Mouse (Mus musculus): ENCODE results near the gene Slc7a11. TPM values are rescaled to one million over a fixed set of nuclear protein-coding genes. Genes with fewer than 3 reads are reported as not detected.
"Not testable (repeated sequence)": the region's sequence is repeated elsewhere in the genome, so short reads cannot be mapped to it uniquely, and the experiment has no call there.

The Slc7a11 gene
- polyA plus RNA-seq, 1 experiment from 2014 or later = 0.29 TPM

GRCm38 (mm10) chr3:50439429-50439828 lies 4.0 kb downstream of the Slc7a11 start:
- 88% methylated on average over 5 of the region's 5 CpGs for WGBS

DNA sequence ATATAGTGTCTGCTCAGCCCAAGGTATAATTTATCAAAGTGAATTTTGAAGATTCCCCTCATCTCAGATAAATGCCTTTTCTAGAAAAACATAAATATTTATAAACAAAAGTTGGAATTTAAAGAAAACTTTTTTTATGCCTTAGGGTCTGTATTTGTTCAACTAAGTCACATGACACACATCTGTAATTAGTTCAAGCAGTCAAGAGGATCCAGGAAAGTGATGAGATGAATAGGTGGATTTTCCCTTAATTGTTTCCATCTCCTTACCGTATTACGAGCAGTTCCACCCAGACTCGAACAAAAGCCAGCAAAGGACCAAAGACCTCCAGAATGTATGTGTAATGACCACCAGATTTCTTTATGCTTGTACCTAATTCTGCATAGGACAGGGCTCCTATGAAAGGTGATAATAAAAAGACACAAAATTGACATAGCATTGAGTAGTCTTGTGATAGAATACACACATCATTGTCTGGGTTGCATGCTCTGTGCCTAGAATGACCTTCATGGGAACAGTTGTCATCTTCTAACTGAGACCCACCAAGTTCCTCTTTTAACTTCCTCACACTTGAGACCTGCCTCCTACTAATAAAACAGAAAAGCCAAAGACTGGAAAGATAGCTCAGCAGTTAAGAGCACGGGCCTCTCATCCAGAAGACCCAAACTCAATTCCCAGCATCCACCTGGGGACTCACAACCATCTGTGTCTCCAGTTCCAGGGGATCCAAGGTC lies 4.7 kb downstream of the Slc7a11 start:
- H3K27ac ChIP-seq = no peak overlapping the region
- WGBS = 69% methylated on average over 4 of the region's 4 CpGs
- no peaks in the 10 kb centered on the region for H3K36me3 ChIP-seq
- no peak overlapping the region for H3K9ac ChIP-seq
- no peaks in the 10 kb centered on the region for H3K9me3 ChIP-seq (replicated peaks)
- no peak overlapping the region for H3K4me2 ChIP-seq
- no peak for ATAC-seq (replicated peaks; ENCODE audit: low FRiP score)
- H3K27me3 ChIP-seq = no peaks in the 10 kb centered on the region
- H3K4me3 ChIP-seq (replicated peaks) = no peak overlapping the region
- 0 out of 2 replicates have a peak, but pooled peaks cover 12% of the 10 kb centered on the region for H3K4me1 ChIP-seq

More at GRCm38 (mm10) chr3:50439429-50439828, 4.0 kb downstream of the Slc7a11 start:
- H3K27me3 ChIP-seq = no peaks in the 10 kb centered on the region
- no peak for ATAC-seq (replicated peaks; ENCODE audit: low FRiP score)
- no peaks in the 10 kb centered on the region for H3K9me3 ChIP-seq (replicated peaks)
- no peaks in the 10 kb centered on the region for H3K36me3 ChIP-seq
- no peak overlapping the region for H3K4me3 ChIP-seq (replicated peaks)
- no peak overlapping the region for H3K9ac ChIP-seq
- H3K27ac ChIP-seq = no peak overlapping the region
- H3K4me2 ChIP-seq = no peak overlapping the region
- H3K4me1 ChIP-seq = 0 out of 2 replicates have a peak, but pooled peaks cover 7% of the 10 kb centered on the region

GRCm38 (mm10) chr3:50438081-50438480 lies 5.3 kb downstream of the Slc7a11 start:
- H3K9me3 ChIP-seq (replicated peaks); H3K9ac ChIP-seq; H3K36me3 ChIP-seq; H3K27me3 ChIP-seq; H3K4me2 ChIP-seq; H3K27ac ChIP-seq; H3K4me3 ChIP-seq (replicated peaks); ATAC-seq (replicated peaks; ENCODE audit: low FRiP score): not testable (repeated sequence)
- 0 out of 2 replicates have a peak, but pooled peaks cover 12% of the 10 kb centered on the region for H3K4me1 ChIP-seq
- 51% methylated on average over 2 of the region's 2 CpGs for whole genome bisulfite sequencing

DNA sequence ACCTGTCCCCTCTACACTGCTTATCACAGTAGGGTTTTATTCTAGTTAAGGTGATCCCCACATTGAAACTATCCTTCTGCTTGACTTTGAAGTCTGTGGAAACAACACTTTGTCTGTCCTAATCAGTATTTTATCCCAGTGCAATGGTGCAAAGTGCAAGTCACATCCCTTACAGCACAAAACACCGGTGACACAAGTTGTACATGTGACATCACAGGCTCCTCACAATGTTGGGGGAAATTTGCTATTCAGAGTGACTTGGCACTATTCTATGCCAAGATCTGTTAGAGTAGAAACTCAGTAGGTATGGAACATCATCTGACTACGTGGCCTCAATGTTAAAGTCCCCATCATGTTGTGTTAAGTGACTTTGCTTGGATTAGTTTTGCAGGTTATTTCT lies 7.0 kb downstream of the Slc7a11 start:
- H3K36me3 ChIP-seq; H3K4me2 ChIP-seq; H3K9ac ChIP-seq; H3K4me3 ChIP-seq (replicated peaks); H3K4me1 ChIP-seq; ATAC-seq (replicated peaks; ENCODE audit: low FRiP score); H3K9me3 ChIP-seq (replicated peaks); H3K27ac ChIP-seq; H3K27me3 ChIP-seq: not testable (repeated sequence)
- WGBS = 93% methylated on average over 2 of the region's 2 CpGs

DNA sequence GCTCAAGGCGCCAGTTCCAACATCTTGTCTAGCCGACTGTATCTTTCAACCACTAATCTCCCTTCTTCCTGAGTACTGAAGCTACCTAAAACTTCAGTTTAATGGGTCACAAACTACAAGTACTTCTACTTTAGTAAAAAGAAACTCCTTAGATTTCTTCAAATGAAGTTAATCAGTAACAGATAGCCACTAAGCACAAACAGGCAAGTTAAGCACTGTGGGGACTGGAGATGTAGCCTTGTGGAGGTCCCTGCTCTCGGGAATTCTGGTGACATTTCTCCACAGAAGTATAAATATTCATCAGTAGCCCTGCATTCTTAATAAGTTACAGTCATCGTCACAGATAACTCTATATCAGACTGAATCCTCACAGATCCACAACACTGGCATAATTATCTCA lies 9.6 kb downstream of the Slc7a11 start:
- WGBS = 56% methylated on average over 4 of the region's 4 CpGs
- Histone ChIP-seq H3K4me1 (0 out of 2 replicates have a peak, but pooled peaks cover 8% of the 10 kb centered on the region), H3K4me2 (no peak overlapping the region)

DNA sequence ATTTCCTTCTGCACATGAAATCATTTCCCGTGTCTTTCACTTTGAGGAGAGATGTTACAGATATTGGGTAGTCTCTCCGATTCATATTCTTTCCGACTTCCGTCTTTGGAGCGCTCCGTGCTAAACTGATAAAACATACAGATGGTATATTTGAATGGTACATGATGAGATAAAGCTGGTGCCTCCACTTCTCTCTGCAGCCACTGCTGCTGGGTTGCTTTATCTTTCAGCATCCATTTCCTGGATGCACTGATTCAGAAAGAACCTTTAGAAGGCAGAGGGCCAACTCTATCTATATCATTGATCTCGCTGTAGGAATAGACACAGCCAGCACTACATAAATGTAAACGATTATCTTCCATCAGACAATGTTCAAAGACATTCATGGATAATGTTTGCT lies 12.6 kb downstream of the Slc7a11 start:
- Histone ChIP-seq H3K9me3 (replicated peaks) (no peaks in the 10 kb centered on the region), H3K4me1 (0 out of 2 replicates have a peak, but pooled peaks cover 8% of the 10 kb centered on the region), H3K4me3 (replicated peaks) (no peak overlapping the region), H3K36me3 (no peaks in the 10 kb centered on the region), H3K4me2 (no peak overlapping the region), H3K27me3 (no peaks in the 10 kb centered on the region), H3K9ac (no peak overlapping the region), H3K27ac (no peak overlapping the region)
- WGBS = 86% methylated on average over 8 of the region's 8 CpGs
- no peak for ATAC-seq (replicated peaks; ENCODE audit: low FRiP score)

More for the DNA sequence above, 9.6 kb downstream of the Slc7a11 start:
- Histone ChIP-seq H3K27me3 (no peaks in the 10 kb centered on the region), H3K9me3 (replicated peaks) (no peaks in the 10 kb centered on the region), H3K27ac (no peak overlapping the region), H3K4me3 (replicated peaks) (no peak overlapping the region), H3K36me3 (no peaks in the 10 kb centered on the region), H3K9ac (no peak overlapping the region)
- peak; percentile 75 for ATAC-seq (replicated peaks; ENCODE audit: low FRiP score)

- WGBS = 73% methylated on average over 8 of the region's 8 CpGs
- ATAC-seq (replicated peaks; ENCODE audit: low FRiP score) = no peak
Observed at GRCm38 (mm10) chr3:50421480-50422277, 21.7 kb downstream of the Slc7a11 start.

GRCm38 (mm10) chr3:50419161-50419560 lies 24.3 kb downstream of the Slc7a11 start:
- no peak overlapping the region for H3K4me3 ChIP-seq (replicated peaks)
- no peak overlapping the region for H3K27ac ChIP-seq
- WGBS = 80% methylated on average over 3 of the region's 3 CpGs
- no peak for ATAC-seq (replicated peaks; ENCODE audit: low FRiP score)
- no peaks in the 10 kb centered on the region for H3K27me3 ChIP-seq
- H3K36me3 ChIP-seq = no peaks in the 10 kb centered on the region
- H3K9ac ChIP-seq = no peak overlapping the region
- no peaks in the 10 kb centered on the region for H3K9me3 ChIP-seq (replicated peaks)
- H3K4me1 ChIP-seq = no peaks in the 10 kb centered on the region
- H3K4me2 ChIP-seq = no peak overlapping the region

More at GRCm38 (mm10) chr3:50421480-50422277, 21.7 kb downstream of the Slc7a11 start:
- Histone ChIP-seq H3K36me3 (no peaks in the 10 kb centered on the region), H3K9ac (no peak overlapping the region), H3K27ac (no peak overlapping the region), H3K4me2 (no peak overlapping the region), H3K27me3 (no peaks in the 10 kb centered on the region), H3K9me3 (replicated peaks) (no peaks in the 10 kb centered on the region), H3K4me1 (no peaks in the 10 kb centered on the region), H3K4me3 (replicated peaks) (no peak overlapping the region)

GRCm38 (mm10) chr3:50406771-50407170 lies 36.6 kb downstream of the Slc7a11 start:
- Histone ChIP-seq H3K9me3 (replicated peaks) (no peaks in the 10 kb centered on the region), H3K4me3 (replicated peaks) (no peak overlapping the region), H3K4me2 (no peak overlapping the region), H3K36me3 (no peaks in the 10 kb centered on the region), H3K27me3 (no peaks in the 10 kb centered on the region), H3K9ac (no peak overlapping the region), H3K4me1 (no peaks in the 10 kb centered on the region), H3K27ac (no peak overlapping the region)
- WGBS = 87% methylated on average over 2 of the region's 2 CpGs
- no peak for ATAC-seq (replicated peaks; ENCODE audit: low FRiP score)

DNA sequence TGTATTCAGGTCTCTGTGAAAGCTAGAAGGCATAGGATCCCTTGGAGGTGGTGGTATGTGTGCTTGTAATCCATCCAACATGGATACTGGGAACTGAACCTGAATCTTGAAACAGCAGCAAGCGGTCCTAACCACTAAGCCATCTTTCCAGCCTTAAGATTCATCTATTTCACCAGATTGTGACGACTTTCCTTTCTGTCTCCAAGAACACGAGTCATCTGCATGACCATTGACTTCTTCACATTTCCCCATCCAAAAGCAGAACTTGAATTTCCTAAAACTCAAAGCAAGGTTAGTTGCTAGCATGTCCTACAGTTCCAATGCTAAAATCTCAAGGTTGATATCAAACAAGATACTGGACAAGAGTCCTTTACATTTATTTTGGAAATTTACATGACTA lies 37.5 kb downstream of the Slc7a11 start:
- ATAC-seq (replicated peaks; ENCODE audit: low FRiP score) = no peak
- Histone ChIP-seq H3K4me1 (no peaks in the 10 kb centered on the region), H3K4me3 (replicated peaks) (no peak overlapping the region), H3K27me3 (no peaks in the 10 kb centered on the region), H3K9me3 (replicated peaks) (no peaks in the 10 kb centered on the region), H3K27ac (no peak overlapping the region), H3K4me2 (no peak overlapping the region), H3K9ac (no peak overlapping the region), H3K36me3 (no peaks in the 10 kb centered on the region)
- WGBS = 83% methylated on average over 3 of the region's 3 CpGs

- Histone ChIP-seq H3K4me2 (no peak overlapping the region), H3K27ac (0 out of 2 replicates have a peak overlapping the region, but pooled peaks have one; percentile 51), H3K36me3 (no peaks in the 10 kb centered on the region), H3K9ac (no peak overlapping the region), H3K27me3 (no peaks in the 10 kb centered on the region), H3K4me3 (replicated peaks) (no peak overlapping the region), H3K4me1 (peaks cover 4% of the 10 kb centered on the region; the same call in 1 of the 2 replicates), H3K9me3 (replicated peaks) (no peaks in the 10 kb centered on the region)
- WGBS = 80% methylated on average over 6 of the region's 6 CpGs
- ATAC-seq (replicated peaks; ENCODE audit: low FRiP score) = 0 out of 2 replicates have a peak, but pooled peaks have one; percentile 33
Observed at GRCm38 (mm10) chr3:50388786-50389185, 54.6 kb downstream of the Slc7a11 start.

DNA sequence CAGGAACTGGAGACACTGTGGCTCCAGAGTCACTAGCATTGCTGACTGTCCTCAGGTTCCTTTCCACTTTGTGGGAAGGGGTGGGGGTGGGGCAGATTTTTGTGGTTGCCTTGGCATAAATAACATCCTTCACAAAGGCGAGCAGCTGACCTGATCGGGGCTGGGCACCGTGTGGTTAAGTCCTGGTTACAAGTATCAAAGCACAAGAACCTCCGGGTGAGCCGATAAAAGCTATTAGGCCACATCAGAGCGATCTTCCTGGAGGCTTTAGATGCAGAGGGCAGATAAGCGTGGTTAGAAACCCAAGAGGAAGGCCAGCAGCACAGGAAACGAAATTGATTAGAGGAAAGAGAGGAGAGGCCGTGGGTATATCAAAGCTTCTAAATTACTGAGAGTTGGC lies 55.1 kb downstream of the Slc7a11 start:
- no peaks in the 10 kb centered on the region for H3K9me3 ChIP-seq (replicated peaks)
- no peak overlapping the region for H3K9ac ChIP-seq
- peak; percentile 50; the same call in 1 of the 2 replicates for ATAC-seq (replicated peaks; ENCODE audit: low FRiP score)
- no peaks in the 10 kb centered on the region for H3K27me3 ChIP-seq
- peaks cover 4% of the 10 kb centered on the region; the same call in 1 of the 2 replicates for H3K4me1 ChIP-seq
- H3K4me3 ChIP-seq (replicated peaks) = no peak overlapping the region
- 0 out of 2 replicates have a peak overlapping the region, but pooled peaks have one; percentile 51 for H3K27ac ChIP-seq
- no peaks in the 10 kb centered on the region for H3K36me3 ChIP-seq
- no peak overlapping the region for H3K4me2 ChIP-seq
- WGBS = 39% methylated on average over 9 of the region's 9 CpGs

All from kidney, embryonic 15.5 days (tissue).